Mouse (Mus musculus): ENCODE data around the gene Gtf2f2. TPM values are rescaled to one million over a fixed set of nuclear protein-coding genes. Genes with fewer than 3 reads are reported as not detected.

The Gtf2f2 gene
- total and polyA plus RNA-seq, 3 experiments = 44.8 to 118 (median 90.6) TPM

DNA sequence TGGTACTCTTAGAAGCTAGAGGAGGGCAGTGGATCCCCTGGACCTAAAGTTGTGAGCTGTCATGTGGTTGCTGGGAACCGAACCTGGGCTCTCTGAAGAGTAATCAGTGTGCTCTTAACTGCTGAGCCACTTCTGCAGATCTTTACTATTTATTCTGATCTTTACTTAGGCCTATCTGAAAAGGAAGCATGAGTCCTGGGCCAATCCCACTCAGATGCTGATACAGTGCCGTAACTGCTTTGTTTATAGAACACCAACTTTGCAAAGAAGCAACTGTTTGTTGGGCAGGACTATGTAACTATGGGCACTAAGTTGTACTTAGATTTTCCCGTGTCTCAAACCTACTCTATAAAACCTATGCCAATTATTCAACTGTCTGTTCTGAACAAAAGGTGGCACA lies 107.5 kb downstream of the Gtf2f2 start:
- Histone ChIP-seq H3K27ac (ENCODE audit: insufficient read depth, low read depth) (no peak overlapping the region), H3K36me3 (replicated peaks in 1 of 2; ENCODE audit: control insufficient read depth in 1 of 2, insufficient read depth in 1 of 2, low read length in 1 of 2) (peaks cover 19 to 82% of the 10 kb centered on the region in 2 experiments), H3K4me1 (ENCODE audit: control insufficient read depth in 1 of 2, insufficient read depth in 2 of 2) (peaks cover 0 to 28% of the 10 kb centered on the region in 2 experiments; a peak in 2 of 4 replicates), H3K79me2 (replicated peaks; ENCODE audit: control insufficient read depth, extremely low read depth, insufficient read depth, poor library complexity, severe bottlenecking) (no peaks in the 10 kb centered on the region), H3K27me3 (replicated peaks) (no peaks in the 10 kb centered on the region), H3K4me3 (replicated peaks in 1 of 3; ENCODE audit: low read depth in 2 of 3, low read length in 2 of 3, poor library complexity in 1 of 3) (no peak overlapping the region), H3K9ac (ENCODE audit: insufficient read depth, low read depth) (no peak overlapping the region), H3K4me2 (ENCODE audit: insufficient read depth, low read depth, poor library complexity, severe bottlenecking) (no peak overlapping the region), H3K9me3 (replicated peaks; ENCODE audit: low read length) (peaks cover 5% of the 10 kb centered on the region)
- DNase-seq (ENCODE audit: extremely low read depth) = no peak
- TF ChIP-seq EP300 (IDR thresholded peaks at IDR 0.05; ENCODE audit: low read length) (no peak), MYC (IDR thresholded peaks at IDR 0.05; ENCODE audit: low read depth, low read length) (no peak), TBP (conservative IDR thresholded peaks at IDR 0.05; ENCODE audit: low read depth, low read length) (no peak), JUND (conservative IDR thresholded peaks at IDR 0.05; ENCODE audit: low read depth, low read length) (no peak), IRF4 (IDR thresholded peaks at IDR 0.05; ENCODE audit: low read depth, low read length) (no peak), KAT2A (IDR thresholded peaks at IDR 0.05; ENCODE audit: insufficient replicate concordance, low read length) (no peak), NELFE (IDR thresholded peaks at IDR 0.05; ENCODE audit: low read depth, low read length) (no peak), GABPA (IDR thresholded peaks at IDR 0.05; ENCODE audit: insufficient replicate concordance, low read depth, low read length) (no peak), PAX5 (IDR thresholded peaks at IDR 0.05; ENCODE audit: low read length) (no peak)
- dilution Hi-C loops (cut with MboI; ENCODE audit: extremely low pct_ligation_motif_present, extremely low pct_unique_long_range_greater_than_20kb, low sequenced_read_pairs) = no loop called here
- in situ Hi-C loops (cut with MboI; ENCODE audit: low pct_ligation_motif_present, low pct_unique_long_range_greater_than_20kb, low sequenced_read_pairs) = no loop called here

GRCm38 (mm10) chr14:75902013-75902412 lies 108.7 kb downstream of the Gtf2f2 start:
- peaks cover 0 to 28% of the 10 kb centered on the region in 2 experiments; a peak in 2 of 4 replicates for H3K4me1 ChIP-seq (ENCODE audit: control insufficient read depth in 1 of 2, insufficient read depth in 2 of 2)
- peaks cover 26 to 84% of the 10 kb centered on the region in 2 experiments for H3K36me3 ChIP-seq (replicated peaks in 1 of 2; ENCODE audit: control insufficient read depth in 1 of 2, insufficient read depth in 1 of 2, low read length in 1 of 2)
- TF ChIP-seq CTCF (conservative IDR thresholded peaks at IDR 0.05 in 1 of 2, IDR thresholded peaks at IDR 0.05 in 1 of 2; ENCODE audit: low read depth in 2 of 2, low read length in 2 of 2) = 0 out of 4 replicates have a peak, but pooled peaks of 1 of the 2 experiments have one; percentile 1
- no peak for TF ChIP-seq NRF1 (IDR thresholded peaks at IDR 0.05; ENCODE audit: low read depth, low read length)
- H3K27me3 ChIP-seq (replicated peaks) = no peaks in the 10 kb centered on the region
- no peaks in the 10 kb centered on the region for H3K79me2 ChIP-seq (replicated peaks; ENCODE audit: control insufficient read depth, extremely low read depth, insufficient read depth, poor library complexity, severe bottlenecking)
- H3K27ac ChIP-seq (ENCODE audit: insufficient read depth, low read depth) = no peak overlapping the region
- H3K9me3 ChIP-seq (replicated peaks; ENCODE audit: low read length) = peaks cover 5% of the 10 kb centered on the region
- dilution Hi-C loops (cut with MboI; ENCODE audit: extremely low pct_ligation_motif_present, extremely low pct_unique_long_range_greater_than_20kb, low sequenced_read_pairs) = no loop called here
- in situ Hi-C loops (cut with MboI; ENCODE audit: low pct_ligation_motif_present, low pct_unique_long_range_greater_than_20kb, low sequenced_read_pairs) = no loop called here
- no peak overlapping the region for H3K9ac ChIP-seq (ENCODE audit: insufficient read depth, low read depth)
- no peak overlapping the region for H3K4me3 ChIP-seq (replicated peaks in 1 of 3; ENCODE audit: low read depth in 2 of 3, low read length in 2 of 3, poor library complexity in 1 of 3)
- DNase-seq (ENCODE audit: extremely low read depth) = no peak
- no peak overlapping the region for H3K4me2 ChIP-seq (ENCODE audit: insufficient read depth, low read depth, poor library complexity, severe bottlenecking)

- DNase-seq (ENCODE audit: extremely low read depth) = no peak
- Histone ChIP-seq H3K4me2 (ENCODE audit: insufficient read depth, low read depth, poor library complexity, severe bottlenecking) (no peak overlapping the region), H3K9me3 (replicated peaks; ENCODE audit: low read length) (peaks cover 5% of the 10 kb centered on the region), H3K36me3 (replicated peaks in 1 of 2; ENCODE audit: control insufficient read depth in 1 of 2, insufficient read depth in 1 of 2, low read length in 1 of 2) (peaks cover 29 to 85% of the 10 kb centered on the region in 2 experiments), H3K4me1 (ENCODE audit: control insufficient read depth in 1 of 2, insufficient read depth in 2 of 2) (peaks cover 0 to 28% of the 10 kb centered on the region in 2 experiments; a peak in 2 of 4 replicates), H3K79me2 (replicated peaks; ENCODE audit: control insufficient read depth, extremely low read depth, insufficient read depth, poor library complexity, severe bottlenecking) (no peaks in the 10 kb centered on the region), H3K27me3 (replicated peaks) (no peaks in the 10 kb centered on the region), H3K9ac (ENCODE audit: insufficient read depth, low read depth) (no peak overlapping the region), H3K27ac (ENCODE audit: insufficient read depth, low read depth) (no peak overlapping the region), H3K4me3 (replicated peaks in 1 of 3; ENCODE audit: low read depth in 2 of 3, low read length in 2 of 3, poor library complexity in 1 of 3) (no peak overlapping the region)
- TF ChIP-seq NELFE (IDR thresholded peaks at IDR 0.05; ENCODE audit: low read depth, low read length) (no peak), JUN (IDR thresholded peaks at IDR 0.05; ENCODE audit: insufficient read depth, low read depth, low read length) (no peak), POLR2AphosphoS2 (IDR thresholded peaks at IDR 0.05; ENCODE audit: low read depth, low read length) (no peak), PAX5 (IDR thresholded peaks at IDR 0.05; ENCODE audit: low read length) (no peak), HCFC1 (IDR thresholded peaks at IDR 0.05; ENCODE audit: low read depth, low read length) (no peak)
- dilution Hi-C loops (cut with MboI; ENCODE audit: extremely low pct_ligation_motif_present, extremely low pct_unique_long_range_greater_than_20kb, low sequenced_read_pairs) (no loop called here), in situ Hi-C loops (cut with MboI; ENCODE audit: low pct_ligation_motif_present, low pct_unique_long_range_greater_than_20kb, low sequenced_read_pairs) (no loop called here)
These were observed 109.7 kb downstream of the Gtf2f2 start for GRCm38 (mm10) chr14:75900793-75901499.
